Mouse (Mus musculus): Measurements from ENCODE around the gene Pex26.

GRCm38 (mm10) chr6:121184198-121185140, 1.0 kb downstream of the Pex26 start:
- TF ChIP-seq CTCF (IDR thresholded peaks at IDR 0.05; ENCODE audit: control insufficient read depth, insufficient read depth, low read length), result peak; percentile 74
- TF ChIP-seq POLR2A (IDR thresholded peaks at IDR 0.05; ENCODE audit: borderline replicate concordance, control insufficient read depth, low read depth, low read length), result no peak; the same call in 1 of the 2 replicates
